Mouse (Mus musculus) megakaryocyte progenitor cell, adult 5-6 weeks (primary cell): Measurements from ENCODE around the gene Grip1. TPM values are rescaled to one million over a fixed set of nuclear protein-coding genes. Genes with fewer than 3 reads are reported as not detected.

Source experiments
- ATAC-seq: replicated peaks from 2 replicates; pipeline ENCODE4 v1.8.0; 2016; ENCODE audit warnings: mild to moderate bottlenecking, moderate TSS enrichment, inconsistent platforms; ENCODE audit not compliant: poor library complexity
- total RNA-seq, 2 experiments: library from RNA; stranded (forward) in 1 of 2; stranded (reverse) in 1 of 2; fragments of 157-497, 149-512 nt in 1 of 2; fragments of 200-1000 nt in 1 of 2; gene quantifications; 2 replicates each; pipeline versions ENCODE4 v1.2.3 to v1.2.4; 2015 to 2017

The Grip1 gene
- total RNA-seq, 2 experiments from 2014 or later = not detected

- no peak for ATAC-seq
Measured at GRCm38 (mm10) chr10:120113980-120114379, 660.4 kb downstream of the Grip1 start.

- ATAC-seq = no peak
Measured at GRCm38 (mm10) chr10:120114493-120114892, 660.9 kb downstream of the Grip1 start.

GRCm38 (mm10) chr10:120115249-120115648 is 661.6 kb downstream of the Grip1 start:
- no peak for ATAC-seq

- peak; percentile 42 for ATAC-seq
Measured at GRCm38 (mm10) chr10:120123721-120124120, 670.1 kb downstream of the Grip1 start.

DNA sequence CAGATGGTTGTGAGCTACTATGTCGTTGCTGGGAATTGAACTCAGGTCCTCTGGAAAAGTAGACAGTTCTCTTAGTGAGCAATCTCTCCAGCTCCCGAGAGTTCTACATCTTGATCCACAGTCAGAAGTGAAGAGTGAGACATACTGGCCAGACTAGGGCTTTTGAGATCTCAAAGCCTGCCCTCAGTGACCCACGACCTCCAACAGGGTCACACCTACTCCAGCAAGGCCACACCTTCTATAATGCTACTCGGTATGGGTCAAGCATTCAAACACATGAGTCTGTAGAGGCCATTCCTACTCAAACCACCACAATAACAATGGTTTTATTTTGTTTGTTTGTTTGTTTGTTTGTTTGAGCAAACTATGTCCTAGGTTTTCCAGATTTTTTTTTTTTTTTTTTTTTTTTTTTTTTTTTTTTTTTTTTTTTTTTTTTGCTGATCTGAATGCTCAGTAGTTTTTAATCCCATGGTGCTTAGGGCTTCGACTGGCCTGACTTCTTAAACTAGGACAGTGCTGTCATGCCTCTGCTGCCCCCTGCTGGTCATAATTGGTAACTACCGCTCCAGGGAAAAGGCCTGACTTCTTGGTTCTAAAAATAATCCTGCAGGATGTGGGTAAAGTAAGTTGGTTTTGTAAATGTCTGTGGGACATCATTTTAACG is 671.3 kb downstream of the Grip1 start:
- ATAC-seq = peak; percentile 92

- ATAC-seq = peak; percentile 60
Measured at GRCm38 (mm10) chr10:120125465-120125857, 671.8 kb downstream of the Grip1 start.

- ATAC-seq = peak; percentile 28; the same call in 1 of the 2 replicates
Measured at GRCm38 (mm10) chr10:120128601-120129277, 675.1 kb downstream of the Grip1 start.

DNA sequence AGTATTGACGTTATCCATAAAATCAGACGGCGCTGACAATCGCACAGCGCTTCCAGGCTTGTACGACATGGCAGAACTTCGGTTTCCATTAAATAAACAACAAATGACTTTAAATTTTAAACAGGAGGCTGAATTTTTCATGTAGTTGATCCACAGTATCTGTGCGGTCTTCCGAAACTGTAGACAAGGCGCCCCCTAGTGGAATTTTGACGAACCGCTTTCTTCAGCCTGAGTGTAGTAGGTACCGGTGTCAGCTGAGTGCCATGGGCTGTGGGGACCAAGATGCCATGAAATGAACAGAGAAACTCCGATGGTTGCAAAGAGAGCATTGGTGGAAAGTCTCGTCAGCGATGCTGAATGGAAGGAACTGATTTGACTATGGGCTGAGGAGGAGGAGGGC is 677.0 kb downstream of the Grip1 start:
- ATAC-seq = peak; percentile 82

GRCm38 (mm10) chr10:120133697-120134096 is 680.1 kb downstream of the Grip1 start:
- ATAC-seq = no peak

DNA sequence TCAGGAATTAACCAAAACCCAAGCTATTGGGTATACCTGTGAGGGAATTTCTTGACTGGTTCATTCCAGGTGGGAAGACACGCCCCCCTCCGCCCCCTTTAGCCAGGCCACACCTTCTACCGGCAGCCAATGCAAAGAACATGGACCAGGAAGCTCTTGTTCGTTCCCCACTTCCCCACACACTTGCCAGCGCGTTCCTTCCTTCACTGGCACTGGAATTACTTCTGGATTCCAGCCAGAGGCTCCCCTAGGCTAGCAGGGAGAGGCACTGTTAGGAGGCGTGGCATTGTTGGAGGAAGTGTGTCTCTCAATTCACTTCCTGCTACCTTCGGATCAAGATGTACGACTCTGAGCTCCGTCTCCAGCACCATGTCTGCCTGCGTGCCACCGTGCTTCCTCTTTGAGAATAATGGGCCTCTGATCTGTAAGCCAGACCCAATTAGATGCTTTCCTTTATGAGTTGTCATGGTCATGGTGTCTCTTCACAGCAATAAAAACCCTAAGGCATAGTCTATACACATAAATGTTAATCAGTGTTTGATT is 682.5 kb downstream of the Grip1 start:
- peak; percentile 68 for ATAC-seq

Other genes starting within 250 kb of the Grip1 start
- 74.5 and 87.6 TPM in 2 replicates for gene Cand1, start 213.8 kb upstream of the Grip1 start, total RNA-seq (2015)
- gene Cand1, start 213.8 kb upstream of the Grip1 start, total RNA-seq (2017) = 39.0 and 45.9 TPM in 2 replicates